Mouse (Mus musculus) gastrocnemius, postnatal 4 days (tissue): ENCODE measurements around the gene Ciz1. TPM values are rescaled to one million over a fixed set of nuclear protein-coding genes. Genes with fewer than 3 reads are reported as not detected.

Source experiments
- DNase-seq, 2 experiments: peaks; one replicate each; pipeline ENCODE4 v3.0.0; 2021 to 2022; ENCODE audit warnings: low spot score in 2 of 2, mixed read lengths in 2 of 2
- total RNA-seq, 2 experiments: library from RNA; stranded (reverse); gene quantifications; 2 replicates each; pipeline ENCODE4 v1.2.3; 2021

The Ciz1 gene
- total RNA-seq, 2 experiments from 2014 or later = 53.4 to 60.4 TPM

- DNase-seq = no peak
Observed at GRCm38 (mm10) chr2:32375317-32375940, 23.3 kb downstream of the Ciz1 start.

GRCm38 (mm10) chr2:32376963-32377362 is 24.8 kb downstream of the Ciz1 start:
- DNase-seq = no peak

GRCm38 (mm10) chr2:32380001-32380500 is 27.9 kb downstream of the Ciz1 start:
- DNase-seq = no peak

GRCm38 (mm10) chr2:32381141-32381774 is 29.1 kb downstream of the Ciz1 start:
- DNase-seq = no peak

GRCm38 (mm10) chr2:32381775-32382223 is 29.7 kb downstream of the Ciz1 start, which contains the start of gene 1110008P14Rik:
1110008P14Rik (minus strand) TSS chr2:32381938.
- DNase-seq = peak; percentile 84 to 93

GRCm38 (mm10) chr2:32382689-32383088 is 30.6 kb downstream of the Ciz1 start:
- DNase-seq = no peak

GRCm38 (mm10) chr2:32387706-32388490 is 35.8 kb downstream of the Ciz1 start, which contains the start of gene Lcn2:
Lcn2 (minus strand) TSS chr2:32388252.
- DNase-seq = no peak

GRCm38 (mm10) chr2:32389157-32389556 is 37.0 kb downstream of the Ciz1 start:
- DNase-seq = no peak

- no peak for DNase-seq
Observed at GRCm38 (mm10) chr2:32390871-32391270, 38.7 kb downstream of the Ciz1 start.

- no peak for DNase-seq
Observed at GRCm38 (mm10) chr2:32392063-32392462, 39.9 kb downstream of the Ciz1 start.

- DNase-seq = peak in 1 of 2 experiments; percentile 34
Observed at GRCm38 (mm10) chr2:32394973-32395372, 42.8 kb downstream of the Ciz1 start.

GRCm38 (mm10) chr2:32395484-32395945 is 43.4 kb downstream of the Ciz1 start, which contains the start of gene Ptges2:
Ptges2 (plus strand) TSS chr2:32395896.
- DNase-seq = peak; percentile 79 to 88

GRCm38 (mm10) chr2:32395946-32396621 is 44.0 kb downstream of the Ciz1 start:
- DNase-seq = peak; percentile 72 to 89

GRCm38 (mm10) chr2:32396695-32397094 is 44.6 kb downstream of the Ciz1 start:
- no peak for DNase-seq

- DNase-seq = peak; percentile 87 to 93
Observed at GRCm38 (mm10) chr2:32404663-32405062, 52.5 kb downstream of the Ciz1 start.

GRCm38 (mm10) chr2:32407144-32407824 is 55.2 kb downstream of the Ciz1 start:
- DNase-seq = no peak

- no peak for DNase-seq
Observed at GRCm38 (mm10) chr2:32408429-32409424, 56.6 kb downstream of the Ciz1 start.

- no peak for DNase-seq
Observed at GRCm38 (mm10) chr2:32411407-32411806, 59.3 kb downstream of the Ciz1 start.
